Mouse (Mus musculus) heart, postnatal 14 days (tissue): Measurements from ENCODE around the gene Tas2r130. TPM values are rescaled to one million over a fixed set of nuclear protein-coding genes. Genes with fewer than 3 reads are reported as not detected.
"Not testable (repeated sequence)": the region's sequence is repeated elsewhere in the genome, so short reads cannot be mapped to it uniquely, and the experiment has no call there.

Source experiments
- DNase-seq, 2 experiments: peaks; one replicate each; pipeline ENCODE4 v3.0.0; 2021 to 2022
- intact Hi-C: fragments of 180-260 bp; cut with DNase I; formaldehyde crosslinking; loops from one replicate; pipeline ENCODE4 v1.15.1; 2025
- long read RNA-seq, 2 experiments: library from polyadenylated mRNA; stranded (forward); transcript quantifications; one replicate each; pipeline ENCODE4 v2.0.0; 2021
- total RNA-seq, 2 experiments: library from RNA; stranded (reverse); gene quantifications; 2 replicates each; pipeline ENCODE4 v1.2.3; 2021

Gene Tas2r130
- not detected for total RNA-seq
- long read RNA-seq, experiment 1, result 0 reads
- long read RNA-seq, experiment 2, result 0 reads

DNA sequence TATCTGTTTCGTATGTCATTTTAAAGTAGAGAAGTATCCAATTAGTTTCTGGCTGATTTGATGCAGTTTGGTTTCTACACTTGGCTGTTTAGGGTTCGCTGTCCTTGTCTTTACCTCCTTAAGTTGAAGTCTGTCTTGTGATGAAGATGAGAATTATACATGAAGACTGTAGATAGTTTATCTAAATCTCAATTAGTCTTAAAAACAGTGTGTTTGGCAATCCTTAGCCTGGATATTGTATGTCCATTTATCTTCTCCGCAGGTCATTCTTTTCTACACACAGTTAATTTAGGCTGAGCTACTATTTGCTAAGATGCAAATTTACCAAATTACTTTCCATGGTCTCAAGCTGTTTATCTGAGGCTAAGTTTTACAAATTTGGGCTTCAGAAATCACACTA is at the start of gene Tas2r130:
Gene Tas2r130, minus strand, starts transcription at position 101 of the 400 bp plus-strand sequence.
- no peak for DNase-seq
- intact Hi-C loops, result no loop called here

DNA sequence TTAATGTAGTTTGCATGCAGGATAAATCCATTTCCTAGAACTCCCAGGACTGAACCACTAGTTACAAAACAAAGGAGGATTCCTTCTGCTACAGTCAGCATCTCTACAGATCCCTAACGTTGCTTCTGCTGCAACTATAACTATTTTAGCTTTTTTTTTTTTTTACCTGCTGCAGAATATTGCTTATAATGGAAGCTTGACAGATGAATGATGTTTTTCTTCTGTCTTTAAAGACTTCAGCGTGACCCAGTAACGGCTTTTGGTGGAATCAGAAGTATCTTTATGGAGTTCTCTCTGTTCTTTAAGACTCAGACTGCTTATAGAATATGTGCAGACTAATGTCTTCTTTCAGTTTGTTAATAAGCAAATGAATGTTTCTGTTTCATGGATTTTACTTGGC is 48.1 kb upstream of the Tas2r130 start, which contains the start of gene Tas2r106:
Gene Tas2r106, minus strand, starts transcription at position 101 of the 400 bp plus-strand sequence.
- DNase-seq, result no peak
- intact Hi-C loops, result no loop called here

DNA sequence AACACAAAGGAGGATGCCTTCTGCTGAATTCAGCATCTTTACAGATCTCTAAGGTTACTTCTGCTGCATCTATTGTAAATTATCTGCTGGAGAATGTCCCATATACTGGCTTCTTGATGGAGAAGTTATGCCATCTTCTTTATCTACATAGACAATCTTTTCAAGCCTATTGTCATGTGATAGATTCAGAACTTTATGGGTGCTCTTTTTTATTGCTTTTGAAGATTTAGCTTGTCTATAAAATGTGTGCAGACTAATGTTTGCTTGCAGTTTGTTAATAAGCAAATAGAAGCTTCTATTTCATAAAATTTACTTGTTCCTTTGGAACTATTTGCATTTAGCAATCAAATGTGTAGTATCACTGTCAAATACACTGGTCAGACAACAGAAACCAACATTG is 29.3 kb upstream of the Tas2r130 start, which contains the start of gene Tas2r107:
Gene Tas2r107, minus strand, starts transcription at position 101 of the 400 bp plus-strand sequence.
- DNase-seq, result no peak
- intact Hi-C loops, result no loop called here

DNA sequence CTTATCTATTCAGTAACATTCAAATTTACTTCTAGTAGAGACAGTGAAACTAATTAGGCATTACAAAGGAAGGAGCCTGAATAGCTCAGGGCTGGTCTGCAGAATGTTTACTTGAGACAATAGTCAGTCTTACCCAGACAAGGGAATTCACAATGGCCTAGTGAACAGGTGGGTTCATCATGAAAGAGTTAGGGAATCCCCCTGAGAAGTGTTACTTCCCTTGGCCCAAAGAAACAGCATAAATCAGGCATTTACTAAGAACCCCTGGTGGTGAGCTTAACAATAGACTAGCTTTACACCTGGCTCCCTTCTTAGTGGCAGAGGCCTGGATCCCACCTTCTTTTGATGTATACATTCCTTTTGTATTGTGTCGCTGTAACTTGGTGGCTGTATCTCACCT is 20.8 kb downstream of the Tas2r130 start:
- DNase-seq, intact Hi-C loops: not testable (repeated sequence)

DNA sequence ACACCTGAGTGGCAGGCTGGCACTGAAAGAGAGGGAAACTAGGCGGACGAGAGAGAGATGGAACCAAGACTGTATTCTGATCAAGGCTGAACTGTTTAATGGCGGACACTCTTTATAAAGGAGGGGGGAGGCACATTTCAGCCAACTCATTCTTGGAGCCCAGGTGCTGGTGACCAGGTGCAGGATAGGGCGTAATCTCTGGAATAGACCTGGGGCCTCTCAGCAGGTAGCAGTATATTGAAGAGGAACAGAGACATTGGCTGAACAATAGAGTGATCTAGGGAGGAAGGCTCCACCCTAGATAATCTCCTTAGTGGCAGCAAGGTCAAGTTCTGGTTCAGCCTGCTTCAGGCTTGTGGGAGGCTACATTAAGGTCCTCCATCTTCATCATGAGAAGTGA is 25.9 kb downstream of the Tas2r130 start:
- DNase-seq, result no peak
- intact Hi-C loops, result no loop called here

Other genes starting within 250 kb of the Tas2r130 start
- gene Ybx3, start 242.4 kb downstream of the Tas2r130 start, total RNA-seq, result 100 to 1,000 TPM; 210 to 214 TPM
- not detected for gene 5430401F13Rik, start 144.5 kb downstream of the Tas2r130 start, total RNA-seq
- not detected for gene Gm6619, start 144.5 kb downstream of the Tas2r130 start, total RNA-seq
- gene Tas2r107, start 29.2 kb upstream of the Tas2r130 start, total RNA-seq, result not detected
- not detected for gene Tas2r106, start 48.0 kb upstream of the Tas2r130 start, total RNA-seq
- gene Tas2r104, start 54.8 kb upstream of the Tas2r130 start, total RNA-seq, result not detected
- not detected for gene Tas2r105, start 56.6 kb upstream of the Tas2r130 start, total RNA-seq
- not detected for gene Tas2r114, start 59.2 kb upstream of the Tas2r130 start, total RNA-seq